Mouse (Mus musculus): ENCODE measurements around the gene Gm10837.

Gene Gm10837

DNA sequence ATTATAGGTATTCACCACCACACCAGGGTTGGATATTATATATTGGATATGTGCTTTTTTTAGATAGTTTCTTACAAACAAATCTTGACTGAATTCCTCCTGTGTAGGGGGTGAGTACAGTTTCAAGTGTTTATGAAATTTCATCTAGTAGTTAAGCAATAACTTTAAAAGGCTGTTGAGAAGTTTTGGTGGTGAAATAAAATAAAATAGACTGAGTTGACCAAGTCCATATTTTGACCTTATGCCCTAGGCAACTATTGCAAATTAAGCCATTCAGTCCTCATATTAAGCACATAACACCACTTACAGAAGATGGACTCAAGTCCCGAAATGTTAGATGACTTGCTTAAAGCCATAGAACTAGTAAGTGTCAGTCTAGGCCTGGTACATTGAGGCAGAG lies 45.6 kb downstream of the Gm10837 start:
- peak; percentile 54 for DNase-seq (ENCODE audit: low read depth)

Measured in NIH3T3 (cell line).